Mouse (Mus musculus): Measurements from ENCODE around the gene Vmn1r37. TPM values are rescaled to one million over a fixed set of nuclear protein-coding genes. Genes with fewer than 3 reads are reported as not detected.
"Not testable (repeated sequence)": the region's sequence is repeated elsewhere in the genome, so short reads cannot be mapped to it uniquely, and the experiment has no call there.

Vmn1r37 gene
- polyA plus RNA-seq (2016; fragmentation: Nextera tagmentation; extraction: Ambion mirVana), result not detected in 2 replicates

- H3K9ac ChIP-seq, result not testable (repeated sequence)
Observed at GRCm38 (mm10) chr6:66729082-66729481, at the start of gene Vmn1r37. Gene Vmn1r37 (plus strand): TSS chr6:66729382.

DNA sequence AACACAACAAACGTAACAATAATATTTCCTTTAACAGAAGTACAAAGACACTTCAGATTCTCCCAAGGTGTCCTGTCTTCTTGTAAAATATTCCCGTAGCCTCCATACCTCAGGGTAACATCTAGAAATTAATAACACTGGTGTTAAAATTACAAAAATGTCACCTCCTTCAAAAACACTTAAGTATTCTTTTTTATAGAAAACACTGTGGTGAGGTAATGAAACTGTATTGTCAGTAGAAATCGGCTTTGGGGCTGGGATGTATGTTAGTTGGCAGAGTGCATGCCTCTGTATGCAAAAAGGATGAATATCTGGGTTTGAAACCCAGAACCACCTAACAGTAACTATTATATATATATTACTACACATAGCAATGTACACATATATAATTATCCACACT is 43.4 kb upstream of the Vmn1r37 start, which contains the start of gene Vmn1r35:
TSS of gene Vmn1r35 (minus strand) at position 101 of the 400 bp plus-strand sequence.
- no peaks in the 10 kb centered on the region for H3K4me1 ChIP-seq (replicated peaks)
- H3K4me2 ChIP-seq, result no peak within 1 kb of the TSS
- no peak within 1 kb of the TSS for H3K4me3 ChIP-seq
- no peaks in the 10 kb centered on the region for H3K36me3 ChIP-seq
- 67% methylated on average over 3 of the region's 3 CpGs for WGBS
- no peak within 1 kb of the TSS for H3K9ac ChIP-seq
- H3K9me3 ChIP-seq (replicated peaks), result 0 out of 2 replicates have a peak, but pooled peaks cover 2% of the 10 kb centered on the region
- no peak within 1 kb of the TSS for H3K27ac ChIP-seq (ENCODE audit: poor library complexity, severe bottlenecking)
- H3K27me3 ChIP-seq (replicated peaks), result no peaks in the 10 kb centered on the region
- ATAC-seq (ENCODE audit: insufficient number of reproducible peaks, low FRiP score), result no peak

More at GRCm38 (mm10) chr6:66729082-66729481, at the start of gene Vmn1r37:
- not testable (repeated sequence) for H3K27me3 ChIP-seq (replicated peaks); H3K9me3 ChIP-seq (replicated peaks); H3K27ac ChIP-seq (ENCODE audit: poor library complexity, severe bottlenecking); H3K4me2 ChIP-seq; H3K4me1 ChIP-seq (replicated peaks); H3K36me3 ChIP-seq; H3K4me3 ChIP-seq; ATAC-seq (ENCODE audit: insufficient number of reproducible peaks, low FRiP score)

DNA sequence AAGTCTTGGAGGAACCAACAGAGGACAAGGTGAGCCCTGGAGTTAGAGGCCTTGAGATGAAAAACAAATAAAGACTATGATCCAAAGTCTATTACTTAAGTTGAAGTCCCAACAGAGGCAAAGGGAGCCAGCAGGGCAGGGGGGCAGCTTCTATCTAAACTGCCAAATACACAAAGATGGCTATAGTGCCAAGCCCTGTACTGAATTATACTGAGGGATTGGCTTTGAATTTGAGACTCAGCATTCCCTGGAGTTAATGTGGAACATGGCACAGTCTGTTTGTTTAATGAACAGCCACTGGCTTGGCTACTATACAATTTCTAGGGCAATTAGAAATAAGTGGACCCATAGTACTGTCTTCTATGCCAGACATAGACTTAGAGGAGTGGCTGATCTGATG is 20.3 kb upstream of the Vmn1r37 start:
- no peaks in the 10 kb centered on the region for H3K4me1 ChIP-seq (replicated peaks)
- H3K27ac ChIP-seq (ENCODE audit: poor library complexity, severe bottlenecking), result no peak overlapping the region
- H3K27me3 ChIP-seq (replicated peaks), result no peaks in the 10 kb centered on the region
- ATAC-seq (ENCODE audit: insufficient number of reproducible peaks, low FRiP score), result no peak
- no peak overlapping the region for H3K4me2 ChIP-seq
- H3K4me3 ChIP-seq, result no peak overlapping the region
- H3K9ac ChIP-seq, result no peak overlapping the region
- H3K9me3 ChIP-seq (replicated peaks), result no peaks in the 10 kb centered on the region; the same call in 1 of the 2 replicates
- H3K36me3 ChIP-seq, result no peaks in the 10 kb centered on the region

- H3K4me3 ChIP-seq, result no peak overlapping the region
- no peaks in the 10 kb centered on the region for H3K9me3 ChIP-seq (replicated peaks)
- H3K27ac ChIP-seq (ENCODE audit: poor library complexity, severe bottlenecking), result no peak overlapping the region
- H3K36me3 ChIP-seq, result no peaks in the 10 kb centered on the region
- H3K27me3 ChIP-seq (replicated peaks), result no peaks in the 10 kb centered on the region
- H3K9ac ChIP-seq, result no peak overlapping the region
- WGBS, result 54% methylated on average over 3 of the region's 3 CpGs
- no peak overlapping the region for H3K4me2 ChIP-seq
- no peak for ATAC-seq (ENCODE audit: insufficient number of reproducible peaks, low FRiP score)
- no peaks in the 10 kb centered on the region for H3K4me1 ChIP-seq (replicated peaks)
Observed at GRCm38 (mm10) chr6:66713854-66714253, 15.3 kb upstream of the Vmn1r37 start.

- H3K9me3 ChIP-seq (replicated peaks); H3K9ac ChIP-seq; H3K27ac ChIP-seq (ENCODE audit: poor library complexity, severe bottlenecking); H3K4me1 ChIP-seq (replicated peaks); H3K36me3 ChIP-seq; H3K4me2 ChIP-seq; H3K4me3 ChIP-seq; H3K27me3 ChIP-seq (replicated peaks); ATAC-seq (ENCODE audit: insufficient number of reproducible peaks, low FRiP score): not testable (repeated sequence)
- 60% methylated on average over 2 of the region's 2 CpGs for WGBS
Observed at GRCm38 (mm10) chr6:66719068-66719467, 10.1 kb upstream of the Vmn1r37 start, which contains the start of gene Vmn1r36. Gene Vmn1r36 (minus strand): TSS chr6:66719168.

GRCm38 (mm10) chr6:66782527-66782926 is 53.3 kb downstream of the Vmn1r37 start, which contains the start of gene Vmn1r38:
Gene Vmn1r38 (minus strand): TSS chr6:66782627.
- not testable (repeated sequence) for H3K27me3 ChIP-seq (replicated peaks); H3K9ac ChIP-seq; H3K27ac ChIP-seq (ENCODE audit: poor library complexity, severe bottlenecking); H3K4me2 ChIP-seq; H3K9me3 ChIP-seq (replicated peaks); H3K4me3 ChIP-seq; H3K4me1 ChIP-seq (replicated peaks); ATAC-seq (ENCODE audit: insufficient number of reproducible peaks, low FRiP score); H3K36me3 ChIP-seq

Other genes starting within 250 kb of the Vmn1r37 start
- 79.9 and 81.8 TPM in 2 replicates for gene Mad2l1, start 194.0 kb upstream of the Vmn1r37 start, polyA plus RNA-seq (2016; fragmentation: Nextera tagmentation; extraction: Ambion mirVana)
- gene Vmn1r32, start 169.3 kb upstream of the Vmn1r37 start, polyA plus RNA-seq (2016; fragmentation: Nextera tagmentation; extraction: Ambion mirVana), result 0.09 TPM in 1 of 2 replicates, not detected in the other
- not detected in 2 replicates for gene Vmn1r33, start 111.1 kb upstream of the Vmn1r37 start, polyA plus RNA-seq (2016; fragmentation: Nextera tagmentation; extraction: Ambion mirVana)
- not detected in 2 replicates for gene Vmn1r34, start 85.5 kb upstream of the Vmn1r37 start, polyA plus RNA-seq (2016; fragmentation: Nextera tagmentation; extraction: Ambion mirVana)
- not detected in 2 replicates for gene Vmn1r35, start 43.5 kb upstream of the Vmn1r37 start, polyA plus RNA-seq (2016; fragmentation: Nextera tagmentation; extraction: Ambion mirVana)
- gene Vmn1r36, start 10.2 kb upstream of the Vmn1r37 start, polyA plus RNA-seq (2016; fragmentation: Nextera tagmentation; extraction: Ambion mirVana), result not detected in 2 replicates
- not detected in 2 replicates for gene Vmn1r38, start 53.2 kb downstream of the Vmn1r37 start, polyA plus RNA-seq (2016; fragmentation: Nextera tagmentation; extraction: Ambion mirVana)
- not detected in 2 replicates for gene Vmn1r39, start 81.2 kb downstream of the Vmn1r37 start, polyA plus RNA-seq (2016; fragmentation: Nextera tagmentation; extraction: Ambion mirVana)
- 72.0 and 73.7 TPM in 2 replicates for gene Gng12, start 167.0 kb downstream of the Vmn1r37 start, polyA plus RNA-seq (2016; fragmentation: Nextera tagmentation; extraction: Ambion mirVana)